Mouse (Mus musculus) MEL (cell line): ENCODE data around the gene Sc5d. TPM values are rescaled to one million over a fixed set of nuclear protein-coding genes. Genes with fewer than 3 reads are reported as not detected.
A peak's percentile ranks its signal among the peaks of the same experiment; 100 is the strongest.

Source experiments
- DNase-seq: peaks from one replicate; pipeline ENCODE4 v3.0.0; 2011; ENCODE audit warnings: low read depth, low spot score
- H3K27ac ChIP-seq: 2 replicates; pipeline ENCODE4 v1.5.1; 2012; ENCODE audit warnings: low read depth, mild to moderate bottlenecking, control low read depth, low read length, moderate library complexity; ENCODE audit not compliant: control insufficient read depth
- H3K27me3 ChIP-seq, 2 experiments: fragments of 150-350 bp in 1 of 2; sonication (generic) in 1 of 2; 2 replicates each; pipeline ENCODE4 v1.6.1; 2012; ENCODE audit warnings: low read length in 2 of 2, mild to moderate bottlenecking in 2 of 2, improper control_type of control experiment in 1 of 2, moderate library complexity in 1 of 2; ENCODE audit not compliant: insufficient read depth in 2 of 2, control insufficient read depth in 1 of 2
- H3K36me3 ChIP-seq, 2 experiments: 2 replicates each; pipeline ENCODE4 v1.6.1; 2012 to 2014; ENCODE audit warnings: low read length in 2 of 2, improper control_type of control experiment in 1 of 2, inconsistent platforms in 1 of 2, mild to moderate bottlenecking in 1 of 2; ENCODE audit not compliant: insufficient read depth in 2 of 2, control insufficient read depth in 1 of 2
- H3K4me1 ChIP-seq, 2 experiments: fragments of 150-350 bp in 1 of 2; sonication (generic) in 1 of 2; 2 replicates each; pipeline ENCODE4 v1.6.1; 2012; ENCODE audit warnings: low read length in 2 of 2, improper control_type of control experiment in 1 of 2, mild to moderate bottlenecking in 1 of 2; ENCODE audit not compliant: insufficient read depth in 2 of 2, control insufficient read depth in 1 of 2
- H3K4me3 ChIP-seq, 2 experiments: fragments of 150-350 bp in 1 of 2; sonication (generic) in 1 of 2; 2 replicates each; pipeline ENCODE4 v1.5.1; 2012; ENCODE audit warnings: low read depth in 2 of 2, low read length in 2 of 2, mild to moderate bottlenecking in 2 of 2, moderate library complexity in 2 of 2, control low read depth in 1 of 2, improper control_type of control experiment in 1 of 2; ENCODE audit not compliant: control insufficient read depth in 1 of 2, insufficient read depth in 1 of 2
- H3K79me2 ChIP-seq: 2 replicates; pipeline ENCODE4 v1.6.1; 2012; ENCODE audit warnings: mild to moderate bottlenecking, low read length, moderate library complexity; ENCODE audit not compliant: control insufficient read depth, poor library complexity, insufficient read depth
- H3K9ac ChIP-seq: 2 replicates; pipeline ENCODE4 v1.6.1; 2012; ENCODE audit warnings: low read depth, mild to moderate bottlenecking, control low read depth, low read length, moderate library complexity; ENCODE audit not compliant: control insufficient read depth, poor library complexity, severe bottlenecking
- H3K9me3 ChIP-seq: fragments of 150-350 bp; sonication (generic); replicated peaks from 2 replicates; pipeline ENCODE4 v1.6.1; 2012; ENCODE audit warnings: mild to moderate bottlenecking, low read length, improper control_type of control experiment, moderate library complexity; ENCODE audit not compliant: insufficient read depth
- BHLHE40 ChIP-seq: IDR thresholded peaks from 2 replicates; pipeline ENCODE4 v1.6.1; 2012; ENCODE audit warnings: low read depth, mild to moderate bottlenecking, inconsistent platforms, low read length, improper control_type of control experiment, borderline replicate concordance
- CHD1 ChIP-seq: IDR thresholded peaks from 2 replicates; pipeline ENCODE4 v1.6.1; 2012; ENCODE audit warnings: low read depth, mild to moderate bottlenecking, inconsistent platforms, low read length, improper control_type of control experiment
- CHD2 ChIP-seq: IDR thresholded peaks from 2 replicates; pipeline ENCODE4 v1.6.1; 2011; ENCODE audit warnings: low read length, improper control_type of control experiment
- ETS1 ChIP-seq: IDR thresholded peaks from 2 replicates; pipeline ENCODE4 v1.6.1; 2012; ENCODE audit warnings: low read depth, mild to moderate bottlenecking, inconsistent platforms, low read length, improper control_type of control experiment, moderate library complexity
- GABPA ChIP-seq: IDR thresholded peaks from 2 replicates; pipeline ENCODE4 v1.6.1; 2012; ENCODE audit warnings: low read depth, mild to moderate bottlenecking, inconsistent platforms, low read length, improper control_type of control experiment, moderate library complexity
- HCFC1 ChIP-seq: IDR thresholded peaks from 2 replicates; pipeline ENCODE4 v1.6.1; 2012; ENCODE audit warnings: low read depth, mild to moderate bottlenecking, inconsistent platforms, low read length, improper control_type of control experiment, moderate library complexity
- KAT2A ChIP-seq: conservative IDR thresholded peaks from 2 replicates; pipeline ENCODE4 v1.6.1; 2012; ENCODE audit warnings: low read depth, low read length, improper control_type of control experiment, inconsistent platforms
- MAFK ChIP-seq: IDR thresholded peaks from 2 replicates; pipeline ENCODE4 v1.6.1; 2011; ENCODE audit warnings: low read depth, mild to moderate bottlenecking, low read length, improper control_type of control experiment, borderline replicate concordance
- MYB ChIP-seq: IDR thresholded peaks from 2 replicates; pipeline ENCODE4 v1.6.1; 2011; ENCODE audit warnings: mild to moderate bottlenecking, low read depth, low read length, improper control_type of control experiment
- MYC ChIP-seq: IDR thresholded peaks from 2 replicates; pipeline ENCODE4 v1.6.1; 2011; ENCODE audit warnings: low read depth, mild to moderate bottlenecking, low read length, improper control_type of control experiment, moderate library complexity
- NELFE ChIP-seq: IDR thresholded peaks from 2 replicates; pipeline ENCODE4 v1.6.1; 2011; ENCODE audit warnings: low read depth, low read length, improper control_type of control experiment
- POLR2A ChIP-seq, 2 experiments: IDR thresholded peaks; 2 replicates each; pipeline ENCODE4 v1.6.1; 2011 to 2012; ENCODE audit warnings: low read length in 2 of 2, mild to moderate bottlenecking in 2 of 2, control low read depth in 1 of 2, improper control_type of control experiment in 1 of 2, low read depth in 1 of 2, moderate library complexity in 1 of 2; ENCODE audit not compliant: control insufficient read depth in 1 of 2, insufficient read depth in 1 of 2, poor library complexity in 1 of 2
- POLR2AphosphoS2 ChIP-seq: IDR thresholded peaks from 2 replicates; pipeline ENCODE4 v1.6.1; 2011; ENCODE audit warnings: low read length, improper control_type of control experiment
- POLR2AphosphoS5 ChIP-seq: IDR thresholded peaks from 2 replicates; pipeline ENCODE4 v1.6.1; 2012; ENCODE audit warnings: low read depth, borderline replicate concordance, mild to moderate bottlenecking, inconsistent platforms, low read length, moderate library complexity, mixed read lengths
- RAD21 ChIP-seq: IDR thresholded peaks from 2 replicates; pipeline ENCODE4 v1.6.1; 2011; ENCODE audit warnings: mild to moderate bottlenecking, low read depth, low read length, improper control_type of control experiment
- SIN3A ChIP-seq: IDR thresholded peaks from 2 replicates; pipeline ENCODE4 v1.6.1; 2012; ENCODE audit warnings: low read length, improper control_type of control experiment, inconsistent platforms
- SMC3 ChIP-seq: IDR thresholded peaks from 2 replicates; pipeline ENCODE4 v1.6.1; 2011; ENCODE audit warnings: low read depth, low read length, improper control_type of control experiment
- TAL1 ChIP-seq: IDR thresholded peaks from 2 replicates; pipeline ENCODE4 v1.6.1; 2012; ENCODE audit warnings: mild to moderate bottlenecking, inconsistent platforms, low read length, moderate library complexity, mixed read lengths
- TBP ChIP-seq: IDR thresholded peaks from 2 replicates; pipeline ENCODE4 v1.8.0; 2011; ENCODE audit warnings: low read depth, low read length, improper control_type of control experiment
- UBTF ChIP-seq: IDR thresholded peaks from 2 replicates; pipeline ENCODE4 v1.6.1; 2012; ENCODE audit warnings: low read depth, mild to moderate bottlenecking, inconsistent platforms, low read length, improper control_type of control experiment, moderate library complexity, borderline replicate concordance; ENCODE audit not compliant: insufficient read depth
- USF1 ChIP-seq: IDR thresholded peaks from 2 replicates; pipeline ENCODE4 v1.6.1; 2014; ENCODE audit warnings: low read depth, mild to moderate bottlenecking, inconsistent platforms, low read length, improper control_type of control experiment, moderate library complexity
- ZC3H11A ChIP-seq: IDR thresholded peaks from 2 replicates; pipeline ENCODE4 v1.6.1; 2012; ENCODE audit warnings: low read depth, mild to moderate bottlenecking, inconsistent platforms, low read length, improper control_type of control experiment
- ZNF384 ChIP-seq: IDR thresholded peaks from 2 replicates; pipeline ENCODE4 v1.6.1; 2012; ENCODE audit warnings: low read depth, mild to moderate bottlenecking, inconsistent platforms, low read length, improper control_type of control experiment
- polyA plus RNA-seq, 2 experiments: library from polyadenylated mRNA; stranded (reverse) in 1 of 2; unstranded in 1 of 2; fragments of >175 nt in 1 of 2; fragments of >200 nt in 1 of 2; gene quantifications; 2 replicates each; pipeline versions ENCODE4 v1.2.1 to v1.2.4; 2012; ENCODE audit warnings: low replicate concordance in 2 of 2, low read depth in 1 of 2; ENCODE audit not compliant: insufficient read length in 2 of 2, insufficient read depth in 1 of 2, missing spikeins in 1 of 2
- total RNA-seq: library from RNA; depleted of rRNA; stranded (reverse); fragments of 300-350 nt; gene quantifications from 2 replicates; pipeline ENCODE4 v1.2.3, GENCODE M21; 2012

Gene Sc5d
- total and polyA plus RNA-seq, 3 experiments = 17.9 to 24.2 TPM; not detected in 1

DNA sequence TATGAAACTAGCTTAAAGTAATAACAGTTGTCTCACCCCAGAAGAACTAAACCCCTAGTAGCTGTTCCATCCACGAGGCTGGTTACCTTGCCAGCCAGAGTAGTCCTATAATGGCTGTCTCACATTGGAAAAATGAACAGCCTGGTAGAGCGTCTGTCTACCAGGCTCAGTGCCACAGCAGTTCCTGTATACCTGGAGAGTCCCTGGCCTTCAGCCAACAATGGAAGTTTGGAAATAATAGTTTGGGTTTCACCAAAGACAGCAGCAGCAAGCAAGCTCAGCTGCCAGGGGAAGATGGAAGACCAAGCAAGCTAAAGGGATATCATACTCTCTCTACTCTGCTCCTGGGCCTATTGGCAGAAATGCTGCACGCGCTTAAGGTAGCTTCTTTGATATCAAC is 1.3 kb upstream of the Sc5d start:
- no peak overlapping the region for H3K27ac ChIP-seq
- H3K36me3 ChIP-seq = peaks cover 0 to 9% of the 10 kb centered on the region in 2 experiments; a peak in 2 of 4 replicates
- peaks cover 6% of the 10 kb centered on the region for H3K79me2 ChIP-seq
- H3K9me3 ChIP-seq = no peaks in the 10 kb centered on the region
- TF ChIP-seq TAL1 (no peak), NELFE (no peak), BHLHE40 (no peak), ZNF384 (no peak), KAT2A (no peak), ZC3H11A (no peak), ETS1 (no peak), MYB (no peak), CHD1 (no peak), POLR2AphosphoS2 (no peak), SMC3 (no peak), MYC (no peak), TBP (no peak), RAD21 (no peak), CHD2 (no peak)
- H3K4me3 ChIP-seq = no peak overlapping the region; a peak in 1 of 4 replicates
- H3K27me3 ChIP-seq = no peaks in the 10 kb centered on the region; a peak in 1 of 4 replicates
- DNase-seq = no peak
- peaks cover 0 to 9% of the 10 kb centered on the region in 2 experiments; a peak in 2 of 4 replicates for H3K4me1 ChIP-seq
- no peak overlapping the region for H3K9ac ChIP-seq

DNA sequence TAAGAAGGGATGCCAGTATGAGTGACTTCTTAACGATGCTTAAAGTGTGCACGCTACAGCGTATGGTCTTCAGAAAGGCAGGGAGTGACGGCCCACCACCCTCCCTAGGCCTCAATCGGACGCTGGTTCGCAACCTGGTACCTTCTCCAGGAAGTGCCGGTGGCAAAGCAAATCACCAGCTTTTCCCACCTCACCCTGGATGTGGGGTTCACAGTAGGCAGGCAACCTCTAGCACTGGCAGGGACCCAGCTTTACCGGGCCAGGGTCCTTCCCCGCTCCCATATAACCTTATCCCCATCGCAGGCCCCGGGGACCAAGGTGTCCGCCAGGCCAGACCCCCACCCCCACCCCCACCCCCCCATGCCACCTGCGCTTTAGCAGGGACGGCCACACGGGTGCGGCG is 346 bp downstream of the Sc5d start:
- Histone ChIP-seq H3K36me3 (peaks cover 0 to 9% of the 10 kb centered on the region in 2 experiments; a peak in 2 of 4 replicates), H3K9ac (peak overlapping the region; percentile 78), H3K27ac (no peak overlapping the region), H3K79me2 (peaks cover 6% of the 10 kb centered on the region), H3K4me1 (peaks cover 0 to 9% of the 10 kb centered on the region in 2 experiments; a peak in 2 of 4 replicates), H3K4me3 (peak overlapping the region; percentile 61 to 96)
- peak; percentile 53 for DNase-seq
- no peak for TF ChIP-seq ETS1
- TF ChIP-seq SIN3A = no peak
- no peak for TF ChIP-seq UBTF
- TF ChIP-seq HCFC1 = no peak
- no peak for TF ChIP-seq GABPA
- no peak for TF ChIP-seq POLR2AphosphoS5
- no peak for TF ChIP-seq USF1
- no peak for TF ChIP-seq MAFK
- no peak for TF ChIP-seq KAT2A
- no peak for TF ChIP-seq POLR2A (IDR thresholded peaks at IDR 0.05; ENCODE audit: control insufficient read depth in 1 of 2, insufficient read depth in 1 of 2, low read depth in 1 of 2, low read length in 2 of 2, poor library complexity in 1 of 2)
- TF ChIP-seq CHD2 = no peak
- TF ChIP-seq, all 39 proteins: peak for 0
- Histone ChIP-seq H3K27me3 (no peaks in the 10 kb centered on the region), H3K9me3 (no peaks in the 10 kb centered on the region)
